Mouse (Mus musculus): ENCODE measurements at regions not wholly inside any gene's neighbourhood (a gene's known extent, or its start where the extent isn't known, plus 50 kb on each side); places are given as distances from the start of the nearest gene placed in this dataset.

DNA sequence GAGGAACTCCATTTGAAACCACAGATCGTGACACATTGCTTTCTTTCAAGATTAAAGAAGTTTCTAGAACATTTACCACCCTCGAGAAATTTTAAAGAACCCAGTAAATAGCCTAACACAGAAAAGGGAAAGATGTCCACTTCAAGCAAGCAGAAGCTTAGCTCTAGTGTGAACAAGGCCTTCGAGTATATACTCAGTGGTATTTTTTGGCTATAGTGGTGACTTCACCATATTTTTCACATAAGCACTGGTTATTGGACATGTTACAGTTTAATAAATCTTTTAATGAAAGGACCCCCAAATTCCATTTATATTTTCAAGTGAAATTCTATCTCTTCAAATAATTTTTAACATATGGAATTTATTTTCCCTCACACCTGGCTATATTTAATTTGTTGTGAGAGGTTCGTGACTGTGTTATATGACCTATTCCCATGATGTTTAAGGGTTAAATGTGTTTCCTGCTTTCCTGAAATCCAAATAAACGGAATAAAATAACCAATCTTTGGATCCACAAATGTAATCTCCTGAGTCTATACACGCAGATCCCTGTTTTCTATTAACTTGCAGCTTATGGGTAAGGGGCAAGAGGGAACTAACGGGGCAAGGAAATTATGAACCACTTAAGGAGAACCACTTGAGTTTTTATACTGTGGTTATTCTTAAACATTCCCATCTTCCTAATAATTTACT, 60.6 kb upstream of the Tas2r134 start:
- Histone ChIP-seq H3K9ac (ENCODE audit: low read length) (no peak overlapping the region), H3K4me3 (ENCODE audit: low read depth, low read length) (no peak overlapping the region), H3K36me3 (ENCODE audit: control insufficient read depth, insufficient read depth, low read length) (no peaks in the 10 kb centered on the region), H3K27me3 (replicated peaks; ENCODE audit: control insufficient read depth, insufficient read depth, low read length) (no peaks in the 10 kb centered on the region), H3K4me2 (ENCODE audit: low read length) (no peak overlapping the region), H3K4me1 (ENCODE audit: control insufficient read depth, insufficient read depth, low read length) (no peaks in the 10 kb centered on the region), H3K27ac (ENCODE audit: low read depth, low read length) (no peak overlapping the region), H3K9me3 (replicated peaks; ENCODE audit: control insufficient read depth, low read length) (no peaks in the 10 kb centered on the region)
- no peak for ATAC-seq
- DNase-seq (ENCODE audit: low spot score) = no peak
- WGBS = 85% methylated on average over 7 of the region's 7 CpGs

DNA sequence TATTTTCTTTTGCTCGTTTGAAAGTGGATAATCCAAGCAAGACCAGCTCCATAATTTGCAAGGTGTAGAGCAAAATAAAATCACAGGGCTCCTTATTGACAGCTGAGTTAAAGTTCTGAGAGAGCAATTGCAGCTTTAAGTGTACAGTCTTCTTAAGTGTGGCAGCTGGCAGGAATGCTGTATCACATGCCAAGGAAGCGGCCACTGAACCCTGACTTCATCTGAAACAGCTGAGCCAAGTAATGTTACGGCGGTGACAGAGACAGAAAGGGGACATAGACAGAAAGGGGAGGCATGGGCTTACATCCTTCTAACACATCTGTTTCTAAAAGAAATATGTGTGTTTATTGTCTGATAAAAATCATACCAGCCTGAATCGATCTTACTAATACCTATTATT, 63.4 kb upstream of the Tas2r134 start:
- Histone ChIP-seq H3K36me3 (ENCODE audit: control insufficient read depth, insufficient read depth, low read length) (no peaks in the 10 kb centered on the region), H3K9me3 (replicated peaks; ENCODE audit: control insufficient read depth, low read length) (no peaks in the 10 kb centered on the region), H3K4me1 (ENCODE audit: control insufficient read depth, insufficient read depth, low read length) (no peaks in the 10 kb centered on the region), H3K9ac (ENCODE audit: low read length) (no peak overlapping the region), H3K27me3 (replicated peaks; ENCODE audit: control insufficient read depth, insufficient read depth, low read length) (no peaks in the 10 kb centered on the region), H3K4me2 (ENCODE audit: low read length) (no peak overlapping the region), H3K27ac (ENCODE audit: low read depth, low read length) (no peak overlapping the region), H3K4me3 (ENCODE audit: low read depth, low read length) (no peak overlapping the region)
- DNase-seq (ENCODE audit: low spot score) (no peak), ATAC-seq (no peak)
- WGBS = 78% methylated on average over 5 of the region's 5 CpGs

DNA sequence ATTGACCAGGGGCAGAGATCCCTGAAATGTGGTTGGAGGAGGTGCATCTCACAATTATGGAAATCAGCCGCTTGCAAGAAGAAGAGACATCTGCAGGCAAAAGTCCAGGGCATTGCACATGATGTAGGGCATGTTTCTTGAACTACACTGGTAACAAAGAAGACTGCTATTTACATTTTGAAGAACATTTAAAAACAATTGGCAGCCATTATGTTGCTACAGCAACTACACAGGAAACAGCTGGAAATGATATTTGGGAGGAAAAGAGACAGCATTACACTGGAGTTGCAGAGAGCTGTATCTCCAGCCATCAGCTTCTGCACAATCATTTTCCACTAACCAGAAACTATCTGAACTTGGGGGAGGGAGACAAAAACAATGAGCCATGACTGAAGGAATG, 64.1 kb upstream of the Tas2r134 start:
- Histone ChIP-seq H3K27me3 (replicated peaks; ENCODE audit: control insufficient read depth, insufficient read depth, low read length) (no peaks in the 10 kb centered on the region), H3K36me3 (ENCODE audit: control insufficient read depth, insufficient read depth, low read length) (no peaks in the 10 kb centered on the region), H3K4me1 (ENCODE audit: control insufficient read depth, insufficient read depth, low read length) (no peaks in the 10 kb centered on the region), H3K4me2 (ENCODE audit: low read length) (no peak overlapping the region), H3K27ac (ENCODE audit: low read depth, low read length) (no peak overlapping the region), H3K4me3 (ENCODE audit: low read depth, low read length) (no peak overlapping the region), H3K9me3 (replicated peaks; ENCODE audit: control insufficient read depth, low read length) (no peaks in the 10 kb centered on the region), H3K9ac (ENCODE audit: low read length) (no peak overlapping the region)
- DNase-seq (ENCODE audit: low spot score) = peak; percentile 12
- 86% methylated on average over 1 of the region's 1 CpGs for WGBS
- ATAC-seq = no peak

DNA sequence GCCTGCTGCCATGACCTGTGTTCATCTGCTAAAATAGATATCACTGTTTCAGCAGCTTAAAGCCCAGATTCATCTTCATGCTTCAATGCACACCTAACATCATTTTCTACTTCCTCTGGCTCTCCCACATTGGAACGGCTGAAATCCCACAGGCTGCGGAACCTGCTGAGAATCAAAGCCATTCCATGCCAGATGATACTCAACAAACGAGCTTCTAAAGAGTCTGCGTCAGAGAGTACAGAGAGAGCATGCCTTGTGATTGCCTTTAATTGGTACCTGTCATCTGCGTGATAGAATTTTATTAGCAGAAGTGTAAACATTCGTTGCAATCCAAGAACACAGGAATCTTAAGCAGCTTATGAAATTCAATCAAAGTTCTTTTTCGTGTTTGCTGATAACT, 76.4 kb upstream of the Tas2r134 start:
- DNase-seq (ENCODE audit: low spot score) = peak; percentile 69
- ATAC-seq = 0 out of 2 replicates have a peak, but pooled peaks have one; percentile 46

DNA sequence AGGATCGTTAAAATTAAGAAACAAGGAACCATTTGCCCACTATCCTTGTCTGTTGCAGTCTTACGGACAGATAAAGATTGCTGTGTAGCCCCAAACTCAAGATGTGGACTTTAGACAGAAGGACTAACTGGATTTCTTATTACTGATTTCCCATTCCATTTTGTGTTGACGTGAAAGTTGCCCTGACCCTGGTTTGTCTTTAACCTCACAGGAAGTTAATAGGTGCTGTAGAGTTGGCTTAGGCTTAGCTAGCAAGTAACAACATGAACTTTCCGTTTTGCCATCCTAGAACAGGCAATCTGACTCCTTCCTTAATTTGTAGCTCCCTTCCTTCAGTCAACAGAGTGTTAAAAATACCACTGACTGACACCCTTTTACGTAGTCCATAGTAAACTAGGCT, 78.2 kb upstream of the Tas2r134 start:
- DNase-seq (ENCODE audit: low spot score) (no peak), ATAC-seq (no peak)
- H3K4me3 ChIP-seq (ENCODE audit: low read depth, low read length) = no peak overlapping the region
- H3K27ac ChIP-seq (ENCODE audit: low read depth, low read length) = no peak overlapping the region
- no peaks in the 10 kb centered on the region for H3K36me3 ChIP-seq (ENCODE audit: control insufficient read depth, insufficient read depth, low read length)
- H3K4me1 ChIP-seq (ENCODE audit: control insufficient read depth, insufficient read depth, low read length) = no peaks in the 10 kb centered on the region
- no peak overlapping the region for H3K9ac ChIP-seq (ENCODE audit: low read length)
- no peaks in the 10 kb centered on the region for H3K27me3 ChIP-seq (replicated peaks; ENCODE audit: control insufficient read depth, insufficient read depth, low read length)
- H3K9me3 ChIP-seq (replicated peaks; ENCODE audit: control insufficient read depth, low read length) = no peaks in the 10 kb centered on the region
- 94% methylated on average over 5 of the region's 5 CpGs for WGBS
- no peak overlapping the region for H3K4me2 ChIP-seq (ENCODE audit: low read length)

More for the DNA sequence above, 76.4 kb upstream of the Tas2r134 start:
- Histone ChIP-seq H3K4me3 (ENCODE audit: low read depth, low read length) (no peak overlapping the region), H3K4me1 (ENCODE audit: control insufficient read depth, insufficient read depth, low read length) (no peaks in the 10 kb centered on the region), H3K9ac (ENCODE audit: low read length) (no peak overlapping the region), H3K9me3 (replicated peaks; ENCODE audit: control insufficient read depth, low read length) (no peaks in the 10 kb centered on the region), H3K27me3 (replicated peaks; ENCODE audit: control insufficient read depth, insufficient read depth, low read length) (no peaks in the 10 kb centered on the region), H3K4me2 (ENCODE audit: low read length) (no peak overlapping the region), H3K27ac (ENCODE audit: low read depth, low read length) (0 out of 2 replicates have a peak overlapping the region, but pooled peaks have one; percentile 1), H3K36me3 (ENCODE audit: control insufficient read depth, insufficient read depth, low read length) (no peaks in the 10 kb centered on the region)
- 21% methylated on average over 7 of the region's 7 CpGs for WGBS

DNA sequence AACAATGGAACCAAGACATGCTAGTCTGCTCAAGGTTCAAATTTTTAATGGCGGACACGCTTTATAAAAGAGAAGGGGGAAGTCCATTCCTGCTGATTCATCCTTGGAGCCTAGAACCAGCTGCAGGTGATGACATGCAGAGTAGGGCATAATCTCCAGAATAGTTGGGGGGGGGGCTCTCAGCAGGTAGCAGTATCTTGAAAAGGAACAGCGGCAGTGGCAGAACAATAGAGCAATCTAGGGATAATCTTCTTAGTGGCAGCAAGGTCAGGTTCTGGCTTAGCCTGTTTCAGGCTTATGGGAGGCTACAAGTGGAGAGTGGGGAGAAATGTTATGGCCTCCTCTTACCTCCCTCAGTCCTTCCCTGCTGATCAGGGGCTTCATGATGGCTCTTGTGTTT, 81.1 kb upstream of the Tas2r134 start:
- H3K27ac ChIP-seq (ENCODE audit: low read depth, low read length) = no peak overlapping the region
- DNase-seq (ENCODE audit: low spot score) (no peak), ATAC-seq (no peak)
- H3K4me2 ChIP-seq (ENCODE audit: low read length) = no peak overlapping the region
- H3K36me3 ChIP-seq (ENCODE audit: control insufficient read depth, insufficient read depth, low read length) = no peaks in the 10 kb centered on the region
- H3K4me3 ChIP-seq (ENCODE audit: low read depth, low read length) = no peak overlapping the region
- H3K27me3 ChIP-seq (replicated peaks; ENCODE audit: control insufficient read depth, insufficient read depth, low read length) = no peaks in the 10 kb centered on the region
- H3K9me3 ChIP-seq (replicated peaks; ENCODE audit: control insufficient read depth, low read length) = no peaks in the 10 kb centered on the region
- WGBS = 48% methylated on average over 3 of the region's 3 CpGs
- H3K9ac ChIP-seq (ENCODE audit: low read length) = no peak overlapping the region
- no peaks in the 10 kb centered on the region for H3K4me1 ChIP-seq (ENCODE audit: control insufficient read depth, insufficient read depth, low read length)

DNA sequence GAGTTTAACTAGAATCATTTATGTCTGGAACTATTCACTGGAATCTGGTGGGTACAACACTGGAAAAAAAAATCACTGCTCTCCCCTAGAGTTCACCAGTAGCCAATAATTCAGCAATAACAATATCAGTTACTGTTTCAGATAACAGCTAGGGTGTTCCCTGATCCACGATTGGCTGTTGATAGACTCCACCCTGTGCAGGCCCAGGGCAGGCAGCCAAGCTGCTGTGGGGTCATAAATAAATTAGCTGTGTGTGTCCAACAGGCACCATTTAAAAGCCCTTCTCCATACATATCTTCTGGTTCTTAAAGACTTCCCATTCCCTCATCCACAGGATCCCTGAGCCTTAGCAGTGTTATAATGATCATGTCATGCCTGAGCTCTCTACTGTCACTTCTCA, 83.4 kb upstream of the Tas2r134 start:
- Histone ChIP-seq H3K9ac (ENCODE audit: low read length) (no peak overlapping the region), H3K4me2 (ENCODE audit: low read length) (no peak overlapping the region), H3K27ac (ENCODE audit: low read depth, low read length) (no peak overlapping the region), H3K27me3 (replicated peaks; ENCODE audit: control insufficient read depth, insufficient read depth, low read length) (no peaks in the 10 kb centered on the region), H3K4me3 (ENCODE audit: low read depth, low read length) (no peak overlapping the region), H3K36me3 (ENCODE audit: control insufficient read depth, insufficient read depth, low read length) (no peaks in the 10 kb centered on the region), H3K9me3 (replicated peaks; ENCODE audit: control insufficient read depth, low read length) (no peaks in the 10 kb centered on the region), H3K4me1 (ENCODE audit: control insufficient read depth, insufficient read depth, low read length) (no peaks in the 10 kb centered on the region)
- 91% methylated on average over 1 of the region's 1 CpGs for WGBS
- no peak for DNase-seq (ENCODE audit: low spot score)
- ATAC-seq = no peak

DNA sequence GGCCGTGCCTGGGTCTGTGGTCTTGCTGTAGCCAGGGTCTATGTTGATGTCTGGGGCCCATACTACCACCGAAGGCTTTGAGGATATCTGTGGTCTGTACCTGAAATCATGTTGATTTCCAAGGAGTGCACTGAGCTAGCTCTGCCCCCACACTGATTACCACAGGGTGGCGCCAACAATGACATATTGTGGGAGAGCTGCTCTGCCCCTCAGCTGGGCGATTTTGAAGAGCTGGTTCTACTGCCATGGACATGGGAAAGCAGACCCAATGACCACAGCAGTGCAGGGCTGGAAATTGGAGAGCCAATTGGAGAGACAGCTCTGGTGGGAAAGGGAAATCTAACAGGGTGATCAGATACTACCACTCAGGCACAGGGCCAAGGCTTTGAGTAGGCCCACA, 85.0 kb upstream of the Tas2r134 start:
- H3K9ac ChIP-seq (ENCODE audit: low read length) = no peak overlapping the region
- no peaks in the 10 kb centered on the region for H3K9me3 ChIP-seq (replicated peaks; ENCODE audit: control insufficient read depth, low read length)
- 80% methylated on average over 4 of the region's 4 CpGs for WGBS
- no peaks in the 10 kb centered on the region for H3K4me1 ChIP-seq (ENCODE audit: control insufficient read depth, insufficient read depth, low read length)
- no peaks in the 10 kb centered on the region for H3K36me3 ChIP-seq (ENCODE audit: control insufficient read depth, insufficient read depth, low read length)
- no peaks in the 10 kb centered on the region for H3K27me3 ChIP-seq (replicated peaks; ENCODE audit: control insufficient read depth, insufficient read depth, low read length)
- no peak overlapping the region for H3K4me3 ChIP-seq (ENCODE audit: low read depth, low read length)
- no peak overlapping the region for H3K4me2 ChIP-seq (ENCODE audit: low read length)
- DNase-seq (ENCODE audit: low spot score) (no peak), ATAC-seq (no peak)
- H3K27ac ChIP-seq (ENCODE audit: low read depth, low read length) = no peak overlapping the region

DNA sequence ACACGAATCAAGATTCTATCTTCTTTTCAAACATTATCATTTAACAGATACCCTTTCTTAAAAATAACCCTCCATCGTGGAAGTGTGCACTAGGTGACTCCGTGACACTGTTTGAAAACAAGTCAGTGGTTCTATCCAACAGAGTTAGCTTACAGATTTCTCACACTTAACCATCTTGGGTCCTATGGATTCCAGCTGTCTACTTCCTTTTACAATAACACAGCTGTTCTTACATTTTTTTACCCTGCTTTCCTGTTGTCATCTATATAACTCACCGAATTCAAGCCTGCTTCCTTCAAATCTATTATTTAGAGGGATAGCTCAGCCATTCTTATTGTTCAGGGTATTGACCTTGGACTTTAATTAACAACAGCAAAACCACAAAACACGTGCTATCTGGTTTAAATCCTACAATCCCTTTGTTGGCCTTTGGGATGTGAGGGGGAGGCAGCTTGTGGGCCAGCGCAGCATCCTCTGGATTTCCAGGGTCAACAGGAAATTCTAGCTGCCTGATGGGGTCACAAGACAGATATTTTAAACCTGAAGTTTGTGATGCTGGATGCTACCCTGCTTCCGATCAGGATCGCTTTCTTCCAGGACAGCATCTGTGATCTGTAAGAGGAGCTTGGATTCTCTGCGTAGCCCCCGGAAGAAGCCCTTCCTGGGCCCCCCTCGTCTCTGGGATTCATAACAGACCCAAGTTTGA, 94.4 kb upstream of the Tas2r134 start:
- ATAC-seq = no peak
- Histone ChIP-seq H3K27me3 (replicated peaks; ENCODE audit: control insufficient read depth, insufficient read depth, low read length) (no peaks in the 10 kb centered on the region), H3K9me3 (replicated peaks; ENCODE audit: control insufficient read depth, low read length) (no peaks in the 10 kb centered on the region), H3K4me2 (ENCODE audit: low read length) (no peak overlapping the region), H3K4me1 (ENCODE audit: control insufficient read depth, insufficient read depth, low read length) (no peaks in the 10 kb centered on the region), H3K4me3 (ENCODE audit: low read depth, low read length) (no peak overlapping the region), H3K27ac (ENCODE audit: low read depth, low read length) (no peak overlapping the region), H3K36me3 (ENCODE audit: control insufficient read depth, insufficient read depth, low read length) (no peaks in the 10 kb centered on the region), H3K9ac (ENCODE audit: low read length) (no peak overlapping the region)
- WGBS = 82% methylated on average over 11 of the region's 11 CpGs
- DNase-seq (ENCODE audit: low spot score) = no peak

Measured in forebrain, embryonic 14.5 days (tissue).